Mouse (Mus musculus) cerebellum, postnatal 10 days (tissue): ENCODE results near the gene Olfr1326-ps1.

Experiments
- DNase-seq, 2 experiments: peaks; one replicate each; pipeline ENCODE4 v3.0.0; 2021; ENCODE audit warnings: mixed read lengths in 2 of 2

Gene Olfr1326-ps1

DNA sequence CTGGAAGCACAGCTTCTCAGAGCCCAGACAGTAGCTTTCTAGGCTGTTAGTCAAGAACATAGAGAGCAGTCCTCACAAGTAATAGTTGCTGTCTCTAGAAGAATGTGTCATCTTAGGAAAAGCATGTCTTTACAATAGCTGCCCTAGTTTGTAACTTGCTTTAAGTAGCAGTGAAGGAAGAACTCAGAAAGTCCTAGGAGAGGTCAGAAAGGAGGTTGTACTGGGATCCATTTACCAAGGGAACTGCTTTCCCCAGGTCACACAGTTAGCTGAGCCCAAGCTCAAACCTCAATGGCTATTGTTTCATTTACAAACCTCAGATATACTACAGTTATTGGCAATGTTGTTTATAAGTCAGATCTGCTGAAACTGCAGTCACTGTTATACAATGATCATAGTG lies at the start of gene Olfr1326-ps1:
Gene Olfr1326-ps1 (minus strand): TSS at position 101 of the 400 bp plus-strand sequence.
- no peak for DNase-seq

DNA sequence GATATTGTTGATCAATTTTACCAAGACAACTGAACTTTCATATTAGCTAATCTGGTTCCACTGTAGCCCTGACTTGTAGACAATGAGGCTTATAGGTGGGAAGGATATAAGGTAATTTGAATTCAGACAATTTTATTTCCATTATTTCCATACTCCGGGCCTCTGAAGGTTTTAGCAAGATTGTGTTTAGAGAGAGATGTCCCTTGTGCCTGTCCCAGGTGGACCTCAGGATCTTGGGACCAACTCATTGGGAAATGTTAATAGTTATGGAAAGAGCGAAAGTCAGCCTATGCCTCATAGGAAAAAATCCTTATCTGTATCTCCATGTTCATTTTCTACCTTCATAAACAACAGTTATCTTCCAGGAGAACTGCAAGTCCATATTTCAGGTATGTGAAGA lies 17.7 kb upstream of the Olfr1326-ps1 start, which contains the start of gene Olfr1325:
Gene Olfr1325 (plus strand): TSS at position 301 of the 400 bp plus-strand sequence.
- no peak for DNase-seq
